Mouse (Mus musculus): Measurements from ENCODE around the gene Mfrp.

DNA sequence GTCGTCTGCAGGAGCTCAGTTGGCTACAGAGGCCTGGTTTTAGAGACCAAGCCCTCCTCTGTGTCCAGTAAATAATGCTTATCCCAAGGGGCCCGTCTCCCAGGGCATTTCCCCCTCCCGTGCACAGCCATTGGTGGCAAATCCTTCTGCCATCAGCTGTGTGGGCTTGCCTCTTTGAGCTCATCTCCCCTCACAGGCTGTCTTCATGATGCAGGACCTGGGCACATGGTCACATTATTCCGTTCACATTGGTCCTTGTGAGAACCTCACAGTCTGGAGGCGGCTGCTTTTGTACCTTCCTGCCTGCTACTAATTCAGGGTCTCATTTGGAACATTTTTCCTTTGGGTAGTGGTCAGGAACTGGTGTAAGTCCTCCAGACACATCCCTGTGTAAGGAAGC is 40.4 kb downstream of the Mfrp start:
- TF ChIP-seq CTCF (IDR thresholded peaks at IDR 0.05; ENCODE audit: extremely low read depth, insufficient read depth, low read length) (no peak), POLR2A (IDR thresholded peaks at IDR 0.05; ENCODE audit: extremely low read depth, insufficient read depth, low read length) (no peak)
